Mouse (Mus musculus): ENCODE data around the gene Alppl2.

Gene Alppl2

GRCm38 (mm10) chr1:87050072-87050471, 39.7 kb downstream of the Alppl2 start:
- DNase-seq, result no peak

DNA sequence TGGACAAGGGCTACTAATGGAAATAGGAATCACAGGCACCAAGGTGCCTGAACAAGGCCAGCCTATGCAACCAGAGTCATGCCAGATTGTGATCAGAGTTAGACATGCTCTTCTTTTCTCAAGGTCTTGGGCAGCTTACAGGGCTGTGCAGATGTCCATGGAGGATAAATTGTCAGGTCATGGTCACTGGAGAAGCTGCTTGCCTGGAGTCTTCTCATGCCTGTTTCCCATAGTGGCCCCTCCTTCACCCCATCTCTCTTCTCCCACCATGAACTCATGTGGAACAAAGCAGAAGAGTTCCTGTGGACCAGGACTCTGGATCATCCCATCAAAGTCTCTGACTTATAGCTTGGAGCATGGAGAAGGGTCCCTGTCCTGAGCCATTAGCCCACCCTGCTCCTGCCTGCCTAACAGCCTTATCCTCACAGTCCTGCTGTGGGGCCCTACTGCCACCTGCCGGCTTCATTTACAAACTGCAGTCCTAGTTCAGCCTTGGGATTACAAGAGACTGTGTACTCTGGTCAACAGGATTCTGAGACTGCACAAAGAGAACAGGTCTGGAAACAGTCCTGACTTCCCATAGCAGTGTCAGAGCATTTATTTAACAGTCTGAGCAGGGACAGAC, 47.8 kb downstream of the Alppl2 start:
- DNase-seq, result peak; percentile 58 to 63

GRCm38 (mm10) chr1:87041119-87041518, 48.6 kb downstream of the Alppl2 start:
- peak; percentile 55 to 70 for DNase-seq

GRCm38 (mm10) chr1:87038477-87039070, 51.2 kb downstream of the Alppl2 start:
- no peak for DNase-seq
